Mouse (Mus musculus): ENCODE measurements around the gene Runx3. TPM values are rescaled to one million over a fixed set of nuclear protein-coding genes. Genes with fewer than 3 reads are reported as not detected.

Gene Runx3
- polyA plus RNA-seq, 1 experiment from 2014 or later = not detected

- ATAC-seq (ENCODE audit: low FRiP score, low TSS enrichment) = no peak
- no peak overlapping the region for H3K4me3 ChIP-seq (ENCODE audit: low read length)
- no peak overlapping the region for H3K9ac ChIP-seq (replicated peaks; ENCODE audit: low read length)
- H3K36me3 ChIP-seq (ENCODE audit: insufficient read depth, low read length) = no peaks in the 10 kb centered on the region
- no peak overlapping the region for H3K4me2 ChIP-seq (replicated peaks; ENCODE audit: low read depth, low read length)
- 52% methylated on average over 3 of the region's 3 CpGs for WGBS
- H3K27me3 ChIP-seq (ENCODE audit: insufficient read depth, low read length) = no peaks in the 10 kb centered on the region
- no peaks in the 10 kb centered on the region for H3K4me1 ChIP-seq (ENCODE audit: insufficient read depth, low read length)
- peaks cover 7% of the 10 kb centered on the region for H3K9me3 ChIP-seq (ENCODE audit: low read length)
- H3K27ac ChIP-seq (ENCODE audit: low read length) = no peak overlapping the region
Observed at GRCm38 (mm10) chr4:135108666-135109065, 11.8 kb upstream of the Runx3 start.

GRCm38 (mm10) chr4:135113656-135114055 is 6.8 kb upstream of the Runx3 start:
- Histone ChIP-seq H3K27me3 (ENCODE audit: insufficient read depth, low read length) (no peaks in the 10 kb centered on the region), H3K4me3 (ENCODE audit: low read length) (no peak overlapping the region), H3K9me3 (ENCODE audit: low read length) (peaks cover 7% of the 10 kb centered on the region), H3K9ac (replicated peaks; ENCODE audit: low read length) (no peak overlapping the region), H3K36me3 (ENCODE audit: insufficient read depth, low read length) (no peaks in the 10 kb centered on the region), H3K27ac (ENCODE audit: low read length) (no peak overlapping the region), H3K4me1 (ENCODE audit: insufficient read depth, low read length) (no peaks in the 10 kb centered on the region), H3K4me2 (replicated peaks; ENCODE audit: low read depth, low read length) (no peak overlapping the region)
- WGBS = 87% methylated on average over 8 of the region's 8 CpGs
- no peak for ATAC-seq (ENCODE audit: low FRiP score, low TSS enrichment)

- no peak overlapping the region for H3K27ac ChIP-seq (ENCODE audit: low read length)
- 62% methylated on average over 10 of the region's 10 CpGs for WGBS
- H3K4me1 ChIP-seq (ENCODE audit: insufficient read depth, low read length) = no peaks in the 10 kb centered on the region
- no peak overlapping the region for H3K4me3 ChIP-seq (ENCODE audit: low read length)
- H3K9ac ChIP-seq (replicated peaks; ENCODE audit: low read length) = no peak overlapping the region
- H3K9me3 ChIP-seq (ENCODE audit: low read length) = peaks cover 7% of the 10 kb centered on the region
- no peak overlapping the region for H3K4me2 ChIP-seq (replicated peaks; ENCODE audit: low read depth, low read length)
- H3K27me3 ChIP-seq (ENCODE audit: insufficient read depth, low read length) = no peaks in the 10 kb centered on the region
- no peaks in the 10 kb centered on the region for H3K36me3 ChIP-seq (ENCODE audit: insufficient read depth, low read length)
- no peak for ATAC-seq (ENCODE audit: low FRiP score, low TSS enrichment)
Observed at GRCm38 (mm10) chr4:135114301-135114700, 6.2 kb upstream of the Runx3 start.

- Histone ChIP-seq H3K4me3 (ENCODE audit: low read length) (no peak overlapping the region), H3K27ac (ENCODE audit: low read length) (no peak overlapping the region), H3K9me3 (ENCODE audit: low read length) (peaks cover 7% of the 10 kb centered on the region), H3K9ac (replicated peaks; ENCODE audit: low read length) (no peak overlapping the region), H3K4me2 (replicated peaks; ENCODE audit: low read depth, low read length) (no peak overlapping the region), H3K27me3 (ENCODE audit: insufficient read depth, low read length) (no peaks in the 10 kb centered on the region), H3K36me3 (ENCODE audit: insufficient read depth, low read length) (no peaks in the 10 kb centered on the region), H3K4me1 (ENCODE audit: insufficient read depth, low read length) (no peaks in the 10 kb centered on the region)
- ATAC-seq (ENCODE audit: low FRiP score, low TSS enrichment) = no peak
- WGBS = 49% methylated on average over 14 of the region's 14 CpGs
Observed at GRCm38 (mm10) chr4:135115426-135116170, 4.9 kb upstream of the Runx3 start.

GRCm38 (mm10) chr4:135116391-135116790 is 4.1 kb upstream of the Runx3 start:
- no peak for ATAC-seq (ENCODE audit: low FRiP score, low TSS enrichment)
- H3K36me3 ChIP-seq (ENCODE audit: insufficient read depth, low read length) = no peaks in the 10 kb centered on the region
- no peaks in the 10 kb centered on the region for H3K27me3 ChIP-seq (ENCODE audit: insufficient read depth, low read length)
- no peak overlapping the region for H3K9ac ChIP-seq (replicated peaks; ENCODE audit: low read length)
- H3K4me3 ChIP-seq (ENCODE audit: low read length) = no peak overlapping the region
- 57% methylated on average over 5 of the region's 5 CpGs for WGBS
- H3K4me1 ChIP-seq (ENCODE audit: insufficient read depth, low read length) = no peaks in the 10 kb centered on the region
- H3K27ac ChIP-seq (ENCODE audit: low read length) = no peak overlapping the region
- H3K4me2 ChIP-seq (replicated peaks; ENCODE audit: low read depth, low read length) = no peak overlapping the region
- H3K9me3 ChIP-seq (ENCODE audit: low read length) = peaks cover 7% of the 10 kb centered on the region

- no peaks in the 10 kb centered on the region for H3K4me1 ChIP-seq (ENCODE audit: insufficient read depth, low read length)
- H3K4me3 ChIP-seq (ENCODE audit: low read length) = no peak overlapping the region
- no peaks in the 10 kb centered on the region for H3K36me3 ChIP-seq (ENCODE audit: insufficient read depth, low read length)
- H3K4me2 ChIP-seq (replicated peaks; ENCODE audit: low read depth, low read length) = no peak overlapping the region
- no peaks in the 10 kb centered on the region for H3K9me3 ChIP-seq (ENCODE audit: low read length)
- no peak overlapping the region for H3K9ac ChIP-seq (replicated peaks; ENCODE audit: low read length)
- no peak overlapping the region for H3K27ac ChIP-seq (ENCODE audit: low read length)
- no peaks in the 10 kb centered on the region for H3K27me3 ChIP-seq (ENCODE audit: insufficient read depth, low read length)
- 95% methylated on average over 9 of the region's 9 CpGs for WGBS
- no peak for ATAC-seq (ENCODE audit: low FRiP score, low TSS enrichment)
Observed at GRCm38 (mm10) chr4:135117846-135118245, 2.6 kb upstream of the Runx3 start.

DNA sequence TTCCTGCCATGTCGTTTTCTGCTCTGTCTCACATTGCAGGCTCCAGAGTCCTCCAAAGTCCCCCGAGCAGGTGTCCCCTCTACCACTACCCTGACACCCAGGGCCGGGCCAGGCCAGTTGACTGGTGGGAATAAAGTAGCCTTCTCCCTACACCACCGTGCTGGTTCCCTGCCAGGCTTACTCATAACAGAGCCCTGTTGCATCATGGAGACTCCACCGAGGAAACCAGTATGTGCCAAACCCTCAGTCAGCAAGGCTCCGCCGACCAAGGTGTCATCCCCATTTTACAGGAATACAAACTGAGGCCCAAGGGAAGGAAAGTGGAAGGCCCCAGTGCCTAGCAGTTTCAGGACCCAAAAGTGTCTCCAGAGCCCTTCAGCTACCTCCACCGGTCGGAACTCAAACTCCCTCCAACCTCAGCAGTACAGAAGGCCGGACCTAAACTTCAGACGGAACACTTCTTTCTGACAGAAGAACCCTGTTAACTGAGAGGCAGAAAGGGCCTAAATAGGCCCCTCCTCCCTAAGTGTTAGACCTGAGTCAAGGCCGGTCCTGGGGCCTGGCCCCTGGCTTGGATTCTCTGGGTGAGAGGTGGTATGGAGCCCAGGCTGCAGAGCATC is 1.5 kb upstream of the Runx3 start:
- Histone ChIP-seq H3K36me3 (ENCODE audit: insufficient read depth, low read length) (no peaks in the 10 kb centered on the region), H3K9me3 (ENCODE audit: low read length) (no peaks in the 10 kb centered on the region), H3K4me1 (ENCODE audit: insufficient read depth, low read length) (no peaks in the 10 kb centered on the region), H3K27me3 (ENCODE audit: insufficient read depth, low read length) (no peaks in the 10 kb centered on the region), H3K4me2 (replicated peaks; ENCODE audit: low read depth, low read length) (no peak overlapping the region), H3K9ac (replicated peaks; ENCODE audit: low read length) (no peak overlapping the region), H3K27ac (ENCODE audit: low read length) (no peak overlapping the region), H3K4me3 (ENCODE audit: low read length) (no peak overlapping the region)
- no peak for ATAC-seq (ENCODE audit: low FRiP score, low TSS enrichment)
- WGBS = 85% methylated on average over 12 of the region's 12 CpGs

DNA sequence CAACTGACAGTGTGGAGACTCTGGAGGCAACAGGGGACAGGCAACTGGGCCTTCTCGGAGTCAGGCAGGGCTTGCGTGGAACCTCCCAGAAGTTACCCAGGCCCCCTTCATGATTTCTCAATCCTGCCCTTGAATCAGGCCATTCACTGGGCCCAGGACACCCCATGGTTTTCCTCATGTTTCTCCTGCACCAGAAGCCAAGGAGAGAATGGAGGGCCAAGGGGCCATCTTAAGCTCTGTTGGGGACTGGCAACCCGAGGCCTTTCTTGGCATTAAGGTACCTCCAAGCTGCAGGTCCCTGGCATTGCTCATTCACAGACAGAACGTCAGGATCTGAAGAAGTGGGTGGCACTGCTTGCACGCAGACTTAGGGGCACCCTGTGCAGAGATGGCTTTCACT is 3.3 kb downstream of the Runx3 start:
- Histone ChIP-seq H3K27me3 (ENCODE audit: insufficient read depth, low read length) (peaks cover 11% of the 10 kb centered on the region), H3K4me2 (replicated peaks; ENCODE audit: low read depth, low read length) (no peak overlapping the region), H3K9me3 (ENCODE audit: low read length) (no peaks in the 10 kb centered on the region), H3K36me3 (ENCODE audit: insufficient read depth, low read length) (no peaks in the 10 kb centered on the region), H3K9ac (replicated peaks; ENCODE audit: low read length) (no peak overlapping the region), H3K4me3 (ENCODE audit: low read length) (no peak overlapping the region), H3K27ac (ENCODE audit: low read length) (no peak overlapping the region), H3K4me1 (ENCODE audit: insufficient read depth, low read length) (no peaks in the 10 kb centered on the region)
- WGBS = 86% methylated on average over 5 of the region's 5 CpGs
- no peak for ATAC-seq (ENCODE audit: low FRiP score, low TSS enrichment)

- no peak for ATAC-seq (ENCODE audit: low FRiP score, low TSS enrichment)
- no peak overlapping the region for H3K27ac ChIP-seq (ENCODE audit: low read length)
- H3K9ac ChIP-seq (replicated peaks; ENCODE audit: low read length) = no peak overlapping the region
- no peaks in the 10 kb centered on the region for H3K36me3 ChIP-seq (ENCODE audit: insufficient read depth, low read length)
- no peak overlapping the region for H3K4me2 ChIP-seq (replicated peaks; ENCODE audit: low read depth, low read length)
- peaks cover 14% of the 10 kb centered on the region for H3K27me3 ChIP-seq (ENCODE audit: insufficient read depth, low read length)
- WGBS = 90% methylated on average over 6 of the region's 6 CpGs
- no peaks in the 10 kb centered on the region for H3K9me3 ChIP-seq (ENCODE audit: low read length)
- H3K4me1 ChIP-seq (ENCODE audit: insufficient read depth, low read length) = peaks cover 5% of the 10 kb centered on the region; the same call in 1 of the 2 replicates
- no peak overlapping the region for H3K4me3 ChIP-seq (ENCODE audit: low read length)
Observed at GRCm38 (mm10) chr4:135124732-135125131, 4.3 kb downstream of the Runx3 start.

GRCm38 (mm10) chr4:135125152-135125551 is 4.7 kb downstream of the Runx3 start:
- no peak overlapping the region for H3K9ac ChIP-seq (replicated peaks; ENCODE audit: low read length)
- no peaks in the 10 kb centered on the region for H3K36me3 ChIP-seq (ENCODE audit: insufficient read depth, low read length)
- H3K9me3 ChIP-seq (ENCODE audit: low read length) = no peaks in the 10 kb centered on the region
- H3K27ac ChIP-seq (ENCODE audit: low read length) = no peak overlapping the region
- ATAC-seq (ENCODE audit: low FRiP score, low TSS enrichment) = no peak
- H3K4me3 ChIP-seq (ENCODE audit: low read length) = no peak overlapping the region
- 87% methylated on average over 3 of the region's 3 CpGs for WGBS
- peaks cover 14% of the 10 kb centered on the region for H3K27me3 ChIP-seq (ENCODE audit: insufficient read depth, low read length)
- no peak overlapping the region for H3K4me2 ChIP-seq (replicated peaks; ENCODE audit: low read depth, low read length)
- peaks cover 5% of the 10 kb centered on the region; the same call in 1 of the 2 replicates for H3K4me1 ChIP-seq (ENCODE audit: insufficient read depth, low read length)

All from kidney, embryonic 16.5 days (tissue).